Mouse (Mus musculus) splenic B cell, adult 2 months (primary cell): ENCODE measurements at regions not wholly inside any gene's neighbourhood (a gene's known extent, or its start where the extent isn't known, plus 50 kb on each side); places are given as distances from the start of the nearest gene placed in this dataset.

Source experiments
- DNase-seq: peaks from one replicate; pipeline ENCODE4 v3.0.0-alpha.2; 2011; ENCODE audit warnings: low read depth, low spot score
- H3K27me3 ChIP-seq: 2 replicates; pipeline ENCODE4 v1.6.1; 2012; ENCODE audit warnings: mild to moderate bottlenecking, low read length, moderate library complexity, mixed read lengths; ENCODE audit not compliant: control insufficient read depth, poor library complexity, insufficient read depth, severe bottlenecking
- H3K36me3 ChIP-seq: 2 replicates; pipeline ENCODE4 v1.6.1; 2012; ENCODE audit warnings: mild to moderate bottlenecking, low read length, moderate library complexity, mixed read lengths; ENCODE audit not compliant: control insufficient read depth, poor library complexity, insufficient read depth, severe bottlenecking

- Histone ChIP-seq H3K36me3 (no peaks in the 10 kb centered on the region), H3K27me3 (no peaks in the 10 kb centered on the region)
- DNase-seq: no peak
Observed at GRCm38 (mm10) chr17:81214844-81215243, 150.0 kb upstream of the Thumpd2 start.

- Histone ChIP-seq H3K27me3 (no peaks in the 10 kb centered on the region), H3K36me3 (no peaks in the 10 kb centered on the region)
- no peak for DNase-seq
Observed at GRCm38 (mm10) chr17:81212043-81212442, 147.2 kb upstream of the Thumpd2 start.

- no peaks in the 10 kb centered on the region for H3K36me3 ChIP-seq
- no peaks in the 10 kb centered on the region for H3K27me3 ChIP-seq
- no peak for DNase-seq
Observed at GRCm38 (mm10) chr17:81210389-81210788, 145.5 kb upstream of the Thumpd2 start.

- no peak for DNase-seq
- H3K27me3 ChIP-seq: no peaks in the 10 kb centered on the region
- H3K36me3 ChIP-seq: no peaks in the 10 kb centered on the region
Observed at GRCm38 (mm10) chr17:81209323-81209722, 144.4 kb upstream of the Thumpd2 start.

- H3K27me3 ChIP-seq: no peaks in the 10 kb centered on the region; the same call in 1 of the 2 replicates
- DNase-seq: no peak
Observed at GRCm38 (mm10) chr17:81201052-81201451, 136.2 kb upstream of the Thumpd2 start.

GRCm38 (mm10) chr17:81194006-81194405, 129.1 kb upstream of the Thumpd2 start:
- H3K36me3 ChIP-seq: no peaks in the 10 kb centered on the region
- H3K27me3 ChIP-seq: no peaks in the 10 kb centered on the region; the same call in 1 of the 2 replicates
- DNase-seq: no peak

More at GRCm38 (mm10) chr17:81201052-81201451, 136.2 kb upstream of the Thumpd2 start:
- H3K36me3 ChIP-seq: no peaks in the 10 kb centered on the region

- H3K36me3 ChIP-seq: no peaks in the 10 kb centered on the region
- peak; percentile 60 for DNase-seq
- no peaks in the 10 kb centered on the region; the same call in 1 of the 2 replicates for H3K27me3 ChIP-seq
Observed at GRCm38 (mm10) chr17:81193230-81193871, 128.5 kb upstream of the Thumpd2 start.

GRCm38 (mm10) chr17:81189996-81190395, 125.1 kb upstream of the Thumpd2 start:
- no peaks in the 10 kb centered on the region for H3K36me3 ChIP-seq
- H3K27me3 ChIP-seq: no peaks in the 10 kb centered on the region
- DNase-seq: peak; percentile 2

- no peaks in the 10 kb centered on the region for H3K27me3 ChIP-seq
- no peak for DNase-seq
- H3K36me3 ChIP-seq: no peaks in the 10 kb centered on the region
Observed at GRCm38 (mm10) chr17:81185685-81186084, 120.8 kb upstream of the Thumpd2 start.

GRCm38 (mm10) chr17:81180813-81181424, 116.0 kb upstream of the Thumpd2 start:
- DNase-seq: no peak
- H3K36me3 ChIP-seq: no peaks in the 10 kb centered on the region
- no peaks in the 10 kb centered on the region for H3K27me3 ChIP-seq

- no peak for DNase-seq
- Histone ChIP-seq H3K36me3 (no peaks in the 10 kb centered on the region), H3K27me3 (no peaks in the 10 kb centered on the region)
Observed at GRCm38 (mm10) chr17:81176306-81176705, 111.4 kb upstream of the Thumpd2 start.

GRCm38 (mm10) chr17:81175877-81176276, 111.0 kb upstream of the Thumpd2 start:
- Histone ChIP-seq H3K36me3 (no peaks in the 10 kb centered on the region), H3K27me3 (no peaks in the 10 kb centered on the region)
- no peak for DNase-seq

GRCm38 (mm10) chr17:81172943-81173342, 108.1 kb upstream of the Thumpd2 start:
- no peaks in the 10 kb centered on the region for H3K27me3 ChIP-seq
- H3K36me3 ChIP-seq: no peaks in the 10 kb centered on the region
- no peak for DNase-seq

- H3K36me3 ChIP-seq: no peaks in the 10 kb centered on the region
- no peak for DNase-seq
- no peaks in the 10 kb centered on the region for H3K27me3 ChIP-seq
Observed at GRCm38 (mm10) chr17:81169118-81169517, 104.2 kb upstream of the Thumpd2 start.

GRCm38 (mm10) chr17:81150730-81151129, 85.8 kb upstream of the Thumpd2 start:
- no peak for DNase-seq
- Histone ChIP-seq H3K27me3 (no peaks in the 10 kb centered on the region), H3K36me3 (no peaks in the 10 kb centered on the region)
